Mouse (Mus musculus) layer of hippocampus, postnatal 10 days (tissue): ENCODE data around the gene Mettl27. TPM values are rescaled to one million over a fixed set of nuclear protein-coding genes. Genes with fewer than 3 reads are reported as not detected.

Experiments
- DNase-seq, 2 experiments: peaks; one replicate each; pipeline ENCODE4 v3.0.0; 2021; ENCODE audit warnings: low spot score in 2 of 2
- total RNA-seq, 2 experiments: library from RNA; stranded (reverse); gene quantifications; 2 replicates each; pipeline ENCODE4 v1.2.3; 2021

Mettl27 gene
- total RNA-seq, 2 experiments from 2014 or later, result 9.3 to 10.8 TPM

DNA sequence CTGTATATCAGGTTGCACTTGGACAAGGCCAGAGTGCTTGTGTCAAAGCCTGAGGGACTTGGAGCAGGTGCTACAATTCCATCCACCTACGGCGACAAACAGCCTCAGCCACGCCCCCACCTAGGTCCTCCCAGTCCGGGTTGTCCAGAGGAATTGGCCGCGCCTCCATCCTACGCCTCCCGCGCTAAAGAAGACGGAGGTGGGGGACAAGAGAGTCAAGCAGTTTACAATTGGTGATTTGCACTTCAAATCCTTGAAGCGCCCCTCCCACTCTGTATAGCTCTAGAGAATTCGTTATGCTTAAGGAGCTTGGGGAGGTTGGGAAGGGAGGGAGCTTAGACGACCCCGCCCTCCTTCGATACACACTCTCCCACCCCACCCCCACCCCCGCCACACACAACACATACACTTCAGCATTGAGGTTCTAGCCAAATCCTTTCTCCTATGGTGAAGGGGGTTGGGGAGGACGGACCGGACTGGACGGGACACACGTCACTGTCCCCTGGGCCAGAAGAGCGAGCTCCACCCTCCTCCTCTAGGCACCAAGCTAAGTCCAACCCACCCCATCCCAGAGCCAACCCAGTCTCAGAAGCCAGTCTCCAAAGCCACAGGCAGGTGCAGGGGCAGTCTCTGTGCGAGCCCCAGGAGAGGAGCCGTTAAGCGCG is 53.6 kb downstream of the Mettl27 start, which contains the start of gene Cldn3:
Gene Cldn3, plus strand, starts transcription at position 582 of the 665 bp plus-strand sequence.
- DNase-seq, result peak; percentile 32

DNA sequence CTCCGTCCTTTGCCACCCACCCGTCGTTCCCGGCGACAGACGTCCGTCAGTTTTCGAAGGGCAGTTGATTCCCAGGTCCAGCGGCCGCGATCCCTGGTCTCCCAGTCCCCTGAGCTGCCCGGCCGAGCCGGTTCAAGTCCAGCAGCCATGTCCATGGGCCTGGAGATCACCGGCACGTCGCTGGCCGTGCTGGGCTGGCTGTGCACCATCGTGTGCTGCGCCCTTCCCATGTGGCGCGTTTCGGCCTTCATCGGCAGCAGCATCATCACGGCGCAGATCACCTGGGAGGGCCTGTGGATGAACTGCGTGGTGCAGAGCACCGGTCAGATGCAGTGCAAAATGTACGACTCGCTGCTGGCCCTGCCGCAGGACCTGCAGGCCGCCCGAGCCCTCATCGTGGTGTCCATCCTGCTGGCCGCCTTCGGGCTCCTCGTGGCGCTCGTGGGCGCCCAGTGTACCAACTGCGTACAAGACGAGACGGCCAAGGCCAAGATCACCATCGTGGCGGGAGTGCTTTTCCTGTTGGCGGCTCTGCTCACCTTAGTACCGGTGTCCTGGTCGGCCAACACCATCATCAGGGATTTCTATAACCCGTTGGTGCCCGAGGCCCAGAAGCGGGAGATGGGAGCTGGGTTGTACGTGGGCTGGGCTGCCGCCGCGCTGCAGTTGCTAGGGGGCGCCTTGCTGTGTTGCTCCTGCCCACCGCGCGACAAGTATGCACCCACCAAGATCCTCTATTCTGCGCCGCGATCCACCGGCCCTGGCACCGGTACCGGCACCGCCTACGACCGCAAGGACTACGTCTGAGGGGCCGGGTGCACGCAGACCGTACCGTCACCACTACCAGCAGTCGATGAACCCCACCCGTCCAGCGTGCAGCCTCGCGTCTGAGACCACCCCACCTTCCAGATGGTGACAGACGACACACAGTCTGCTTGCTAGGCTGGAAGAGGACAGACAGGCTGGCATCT is 54.4 kb downstream of the Mettl27 start:
- DNase-seq, result peak; percentile 49 to 59

DNA sequence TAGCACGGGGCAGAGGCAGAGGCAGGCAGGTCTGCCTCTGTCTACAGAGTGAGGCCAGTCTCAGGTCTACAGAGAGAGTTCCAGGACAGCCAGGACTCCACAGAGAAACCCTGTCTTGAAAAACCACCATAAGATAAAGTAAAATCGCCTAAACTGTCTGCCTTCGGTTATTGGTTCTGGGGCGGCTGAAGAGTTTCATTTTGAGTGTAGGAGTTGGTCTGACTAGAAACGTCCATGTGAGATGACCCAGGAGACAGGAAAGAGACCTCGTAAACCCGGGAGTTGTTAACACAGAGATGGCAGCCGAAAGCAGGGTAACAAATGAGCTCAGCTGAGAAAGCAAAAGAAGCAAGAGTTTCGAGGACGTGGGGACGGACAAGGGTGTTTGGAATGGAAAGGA is 57.0 kb downstream of the Mettl27 start:
- DNase-seq, result no peak

DNA sequence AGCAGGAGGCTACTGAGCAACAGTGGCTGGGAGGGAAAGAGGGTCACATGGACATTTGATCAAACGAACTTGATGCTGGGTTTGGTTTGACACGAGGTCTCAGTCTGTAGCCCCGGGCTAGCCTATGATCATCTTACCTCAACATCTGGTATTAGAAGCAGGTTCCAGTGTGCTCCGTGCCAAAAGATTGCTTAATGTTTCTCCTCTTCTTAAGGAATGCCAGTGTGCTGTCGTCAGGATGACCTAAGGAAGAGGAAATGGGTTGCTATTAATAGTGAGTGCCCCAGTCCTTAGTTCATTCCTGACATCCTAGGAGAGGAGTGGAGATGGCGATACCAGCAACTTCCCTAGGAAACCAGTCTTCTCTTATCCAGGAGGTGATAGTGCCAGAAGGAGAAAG is 57.6 kb downstream of the Mettl27 start:
- DNase-seq, result no peak

Other genes starting within 250 kb of the Mettl27 start
- 10 to 100 TPM; 59.1 to 67.5 TPM for gene Limk1, start 243.8 kb upstream of the Mettl27 start, total RNA-seq
- 10 to 100 TPM; 94.0 to 99.5 TPM for gene Eln, start 185.0 kb upstream of the Mettl27 start, total RNA-seq
- not detected for gene Tmem270, start 25.6 kb upstream of the Mettl27 start, total RNA-seq
- not detected for gene Cldn13, start 16.8 kb upstream of the Mettl27 start, total RNA-seq
- gene Cldn4, start 14.6 kb downstream of the Mettl27 start, total RNA-seq, result not detected
- gene Cldn3, start 53.8 kb downstream of the Mettl27 start, total RNA-seq, result 1 to 10 TPM; 3.5 to 5.2 TPM
- gene Abhd11, start 76.8 kb downstream of the Mettl27 start, total RNA-seq, result 10 to 100 TPM; 41.1 to 49.2 TPM
- gene Stx1a, start 91.1 kb downstream of the Mettl27 start, total RNA-seq, result 100 to 1,000 TPM; 182 to 196 TPM
- 10 to 100 TPM; 35.5 to 38.0 TPM for gene Dnajc30, start 131.8 kb downstream of the Mettl27 start, total RNA-seq
- 10 to 100 TPM; 49.8 to 54.7 TPM for gene Bud23, start 132.6 kb downstream of the Mettl27 start, total RNA-seq
- 10 to 100 TPM; 31.7 to 34.8 TPM for gene Vps37d, start 145.9 kb downstream of the Mettl27 start, total RNA-seq
- 1 to 10 TPM; 3.6 to 4.4 TPM for gene Mlxipl, start 157.5 kb downstream of the Mettl27 start, total RNA-seq
- 10 to 100 TPM; 23.0 to 23.7 TPM for gene Tbl2, start 217.3 kb downstream of the Mettl27 start, total RNA-seq
- gene Bcl7b, start 235.9 kb downstream of the Mettl27 start, total RNA-seq, result 10 to 100 TPM; 27.7 to 29.8 TPM